Mouse (Mus musculus): ENCODE results near the gene Gm2004.
"Not testable (repeated sequence)": the region's sequence is repeated elsewhere in the genome, so short reads cannot be mapped to it uniquely, and the experiment has no call there.

Gm2004 gene

DNA sequence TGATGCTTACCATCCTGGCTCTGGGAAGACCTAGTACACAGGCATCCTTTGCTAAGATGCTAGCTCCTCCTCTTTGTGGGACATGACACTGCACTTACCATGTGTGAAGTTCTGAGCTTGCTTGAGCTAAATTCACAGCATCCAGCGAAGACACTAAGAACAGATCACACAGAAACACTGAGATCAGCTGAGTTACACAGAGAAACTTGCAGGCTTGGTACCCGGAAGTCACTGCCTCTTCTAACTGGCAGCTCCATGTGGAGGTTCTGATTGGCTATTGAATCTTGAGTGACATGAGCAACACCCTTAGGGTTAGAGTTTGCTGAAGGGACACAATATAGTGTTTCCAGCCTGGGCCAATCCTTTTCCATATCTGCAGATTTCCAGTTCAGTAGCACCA, at the start of gene Gm2004:
Gene Gm2004, minus strand, starts transcription at position 101 of the 400 bp plus-strand sequence.
- DNase-seq (ENCODE audit: low spot score) = not testable (repeated sequence)
